Mouse (Mus musculus) liver, embryonic 14.5 days (tissue): Measurements from ENCODE around the gene Prm3. TPM values are rescaled to one million over a fixed set of nuclear protein-coding genes. Genes with fewer than 3 reads are reported as not detected.

Experiments
- ATAC-seq: fragments of 200-750 bp; cut with Nextera tagmentation; 2 replicates; pipeline ENCODE4 v1.8.0; 2017; ENCODE audit warnings: moderate number of reproducible peaks, mild to moderate bottlenecking, moderate library complexity; ENCODE audit not compliant: insufficient read depth
- DNase-seq, 3 experiments: peaks; one replicate each; pipeline ENCODE4 v3.0.0-alpha.2; 2012 to 2013; ENCODE audit warnings: low read depth in 3 of 3, low spot score in 3 of 3
- H3K27ac ChIP-seq: fragments of 300-500 bp; sonication (generic); 2 replicates; pipeline ENCODE4 v1.5.1; 2014; ENCODE audit warnings: moderate library complexity, mild to moderate bottlenecking, control low read depth, inconsistent platforms
- H3K27me3 ChIP-seq: fragments of 300-500 bp; sonication (generic); 2 replicates; pipeline ENCODE4 v1.6.1; 2014; ENCODE audit warnings: mild to moderate bottlenecking, low read length, moderate library complexity; ENCODE audit not compliant: control insufficient read depth, insufficient read depth
- H3K36me3 ChIP-seq: fragments of 300-500 bp; sonication (generic); replicated peaks from 2 replicates; pipeline ENCODE4 v1.6.1; 2014; ENCODE audit warnings: low read depth; ENCODE audit not compliant: control insufficient read depth, insufficient read depth
- H3K4me1 ChIP-seq, 2 experiments: fragments of 200-500 bp in 1 of 2; fragments of 300-500 bp in 1 of 2; sonication (generic) in 1 of 2; replicated peaks; 2 replicates each; pipeline ENCODE4 v1.6.1; 2012 to 2014; ENCODE audit warnings: antibody characterized with exemption in 1 of 2, inconsistent platforms in 1 of 2, low read length in 1 of 2; ENCODE audit not compliant: control insufficient read depth in 2 of 2, insufficient read depth in 2 of 2
- H3K4me2 ChIP-seq: fragments of 300-500 bp; sonication (generic); 2 replicates; pipeline ENCODE4 v1.6.1; 2014; ENCODE audit warnings: low read depth, mild to moderate bottlenecking, control low read depth, moderate library complexity
- H3K4me3 ChIP-seq, 2 experiments: fragments of 200-500 bp in 1 of 2; fragments of 300-500 bp in 1 of 2; sonication (generic) in 1 of 2; 2 replicates each; pipeline ENCODE4 v1.5.1; 2012 to 2014; ENCODE audit warnings: low read depth in 2 of 2, low read length in 2 of 2, mild to moderate bottlenecking in 2 of 2, control low read depth in 1 of 2, inconsistent platforms in 1 of 2, moderate library complexity in 1 of 2; ENCODE audit not compliant: insufficient read depth in 1 of 2
- H3K9ac ChIP-seq: fragments of 300-500 bp; sonication (generic); replicated peaks from 2 replicates; pipeline ENCODE4 v1.6.1; 2014; ENCODE audit warnings: mild to moderate bottlenecking, control low read depth, moderate library complexity
- H3K9me3 ChIP-seq: fragments of 300-500 bp; sonication (generic); 2 replicates; pipeline ENCODE4 v1.6.1; 2016; ENCODE audit warnings: low read length, mixed read lengths; ENCODE audit not compliant: control insufficient read depth
- CTCF ChIP-seq: IDR thresholded peaks from 2 replicates; pipeline ENCODE4 v1.5.1; 2016; ENCODE audit warnings: antibody characterized with exemption, low read depth, control low read depth
- EP300 ChIP-seq: IDR thresholded peaks from 2 replicates; pipeline ENCODE4 v1.6.1; 2016; ENCODE audit warnings: antibody characterized with exemption, low read depth
- WGBS: fragments of 180-500 bp; shearing (Covaris S2); extraction: QIAGEN DNeasy Blood & Tissue Kit; methylation state at CpG from one replicate; pipeline ENCODE4 v1.1.7; 2014; ENCODE audit not compliant: insufficient replicate concordance; 5-methylcytosine and 5-hydroxymethylcytosine counted together
- polyA plus RNA-seq, 2 experiments: library from polyadenylated mRNA; depleted of rRNA in 1 of 2; stranded (reverse) in 1 of 2; unstranded in 1 of 2; fragments of >200 nt; fragmentation: Nextera tagmentation in 1 of 2; extraction: Ambion mirVana in 1 of 2; gene quantifications; 2 replicates each; pipeline versions ENCODE4 v1.2.1 to v1.2.3; 2012 to 2014

Gene Prm3
- polyA plus RNA-seq, 2 experiments = not detected

- ATAC-seq = no peak
- Histone ChIP-seq H3K27ac (no peak overlapping the region), H3K36me3 (no peaks in the 10 kb centered on the region), H3K9ac (no peak overlapping the region), H3K9me3 (no peaks in the 10 kb centered on the region), H3K4me2 (no peak overlapping the region), H3K4me1 (no peaks in the 10 kb centered on the region), H3K4me3 (no peak overlapping the region), H3K27me3 (no peaks in the 10 kb centered on the region)
- no peak for DNase-seq
- WGBS = 64% methylated on average over 7 of the region's 7 CpGs
- TF ChIP-seq EP300 (no peak), CTCF (no peak)
Observed at GRCm38 (mm10) chr16:10749824-10750223, 40.9 kb downstream of the Prm3 start.

GRCm38 (mm10) chr16:10749226-10749625 is 41.5 kb downstream of the Prm3 start:
- no peak overlapping the region for H3K27ac ChIP-seq
- ATAC-seq = no peak
- no peak overlapping the region for H3K4me3 ChIP-seq
- no peaks in the 10 kb centered on the region for H3K27me3 ChIP-seq
- H3K4me2 ChIP-seq = no peak overlapping the region
- no peak overlapping the region for H3K9ac ChIP-seq
- 57% methylated on average over 7 of the region's 7 CpGs for WGBS
- H3K36me3 ChIP-seq = no peaks in the 10 kb centered on the region
- no peaks in the 10 kb centered on the region for H3K4me1 ChIP-seq
- H3K9me3 ChIP-seq = no peaks in the 10 kb centered on the region
- no peak for DNase-seq
- TF ChIP-seq CTCF = no peak
- TF ChIP-seq EP300 = no peak

- Histone ChIP-seq H3K27ac (no peak overlapping the region), H3K4me3 (no peak overlapping the region), H3K9me3 (no peaks in the 10 kb centered on the region), H3K4me2 (no peak overlapping the region), H3K27me3 (no peaks in the 10 kb centered on the region), H3K9ac (no peak overlapping the region), H3K36me3 (no peaks in the 10 kb centered on the region), H3K4me1 (peaks cover 0 to 6% of the 10 kb centered on the region in 2 experiments; a peak in 1 of 4 replicates)
- DNase-seq (no peak), ATAC-seq (no peak)
- TF ChIP-seq CTCF (no peak), EP300 (no peak)
- 53% methylated on average over 2 of the region's 2 CpGs for WGBS
Observed at GRCm38 (mm10) chr16:10741082-10741481, 49.6 kb downstream of the Prm3 start.

Other genes with a start within 250 kb of the Prm3 start
- gene Dexi, start 247.9 kb downstream of the Prm3 start, polyA plus RNA-seq (2012; rRNA removed) = 4.3 and 4.8 TPM in 2 replicates
- 3.9 and 4.7 TPM in 2 replicates for gene Dexi, start 247.9 kb downstream of the Prm3 start, polyA plus RNA-seq (2014; fragmentation: Nextera tagmentation; extraction: Ambion mirVana)
- 2.7 and 3.1 TPM in 2 replicates for gene Clec16a, start 245.6 kb downstream of the Prm3 start, polyA plus RNA-seq (2012; rRNA removed)
- 9.6 and 10.0 TPM in 2 replicates for gene Clec16a, start 245.6 kb downstream of the Prm3 start, polyA plus RNA-seq (2014; fragmentation: Nextera tagmentation; extraction: Ambion mirVana)
- gene Socs1, start 5.4 kb downstream of the Prm3 start, polyA plus RNA-seq (2012; rRNA removed) = 0.35 and 0.36 TPM in 2 replicates
- 0.36 and 0.56 TPM in 2 replicates for gene Socs1, start 5.4 kb downstream of the Prm3 start, polyA plus RNA-seq (2014; fragmentation: Nextera tagmentation; extraction: Ambion mirVana)
- gene Tnp2, start 2.3 kb downstream of the Prm3 start, polyA plus RNA-seq (2012; rRNA removed) = not detected in 2 replicates
- gene Tnp2, start 2.3 kb downstream of the Prm3 start, polyA plus RNA-seq (2014; fragmentation: Nextera tagmentation; extraction: Ambion mirVana) = not detected in 2 replicates
- not detected in 2 replicates for gene Prm2, start 5.2 kb upstream of the Prm3 start, polyA plus RNA-seq (2012; rRNA removed)
- gene Prm2, start 5.2 kb upstream of the Prm3 start, polyA plus RNA-seq (2014; fragmentation: Nextera tagmentation; extraction: Ambion mirVana) = not detected in 2 replicates
- not detected in 2 replicates for gene Prm1, start 14.9 kb upstream of the Prm3 start, polyA plus RNA-seq (2012; rRNA removed)
- gene Prm1, start 14.9 kb upstream of the Prm3 start, polyA plus RNA-seq (2014; fragmentation: Nextera tagmentation; extraction: Ambion mirVana) = not detected in 2 replicates
- not detected in 2 replicates for gene Gm11172, start 22.0 kb upstream of the Prm3 start, polyA plus RNA-seq (2012; rRNA removed)
- not detected in 2 replicates for gene Gm11172, start 22.0 kb upstream of the Prm3 start, polyA plus RNA-seq (2014; fragmentation: Nextera tagmentation; extraction: Ambion mirVana)
- gene Rmi2, start 44.1 kb upstream of the Prm3 start, polyA plus RNA-seq (2012; rRNA removed) = 2.6 and 2.9 TPM in 2 replicates
- 1.3 TPM in 2 replicates for gene Rmi2, start 44.1 kb upstream of the Prm3 start, polyA plus RNA-seq (2014; fragmentation: Nextera tagmentation; extraction: Ambion mirVana)